Mouse (Mus musculus): Measurements from ENCODE around the gene Fras1.

Fras1 gene

DNA sequence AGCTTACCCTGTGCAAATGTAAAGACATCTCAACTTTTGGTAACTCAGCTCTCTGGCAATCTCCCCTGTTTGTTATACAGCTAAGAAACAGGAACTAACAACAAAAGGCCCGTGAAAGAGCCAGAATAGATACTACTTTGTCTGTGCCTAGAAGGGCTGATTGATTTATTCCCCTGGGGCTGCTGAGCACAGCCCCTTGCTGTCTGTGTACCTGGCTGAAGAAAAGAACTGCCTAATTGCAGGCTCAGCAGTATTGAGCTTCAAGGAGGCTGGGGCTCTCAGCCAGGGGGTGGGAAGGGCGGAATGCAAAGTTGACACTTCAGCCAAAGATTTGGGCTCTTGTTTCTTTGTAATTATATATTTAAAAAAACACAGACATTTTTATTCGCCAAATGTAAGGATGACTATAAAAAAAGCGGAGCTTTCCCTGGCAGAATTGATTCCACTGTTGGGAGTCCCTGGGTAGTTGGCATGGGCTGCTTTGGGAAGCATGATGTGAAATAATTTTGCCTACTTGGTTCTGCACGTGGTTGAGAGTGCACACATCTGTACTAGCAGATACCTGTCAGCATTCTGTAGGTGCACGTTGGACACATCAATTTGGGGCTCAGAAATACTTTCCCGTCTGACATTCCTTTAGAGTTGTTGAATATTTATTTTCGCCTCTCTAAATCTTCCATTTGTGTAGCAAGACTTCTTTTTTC, 31.5 kb downstream of the Fras1 start:
- no peak for DNase-seq

DNA sequence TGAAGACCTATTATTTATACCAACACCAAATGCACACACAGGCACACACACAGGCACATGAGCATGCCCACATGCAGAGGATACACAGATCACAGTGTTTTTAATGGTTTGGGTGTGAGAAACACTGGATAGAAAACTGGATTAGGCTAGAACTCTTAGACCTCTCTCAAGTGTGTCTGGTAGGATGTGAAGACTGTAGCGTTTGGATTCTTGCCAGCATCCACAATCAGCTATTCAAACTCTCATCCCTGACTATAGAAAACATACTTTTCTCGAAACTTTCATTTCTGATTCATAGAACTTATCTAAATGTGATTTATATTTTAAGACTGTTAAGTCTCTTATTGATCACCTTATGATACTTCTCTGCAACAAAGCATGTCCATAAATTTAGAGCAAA, 34.5 kb downstream of the Fras1 start:
- DNase-seq: no peak

DNA sequence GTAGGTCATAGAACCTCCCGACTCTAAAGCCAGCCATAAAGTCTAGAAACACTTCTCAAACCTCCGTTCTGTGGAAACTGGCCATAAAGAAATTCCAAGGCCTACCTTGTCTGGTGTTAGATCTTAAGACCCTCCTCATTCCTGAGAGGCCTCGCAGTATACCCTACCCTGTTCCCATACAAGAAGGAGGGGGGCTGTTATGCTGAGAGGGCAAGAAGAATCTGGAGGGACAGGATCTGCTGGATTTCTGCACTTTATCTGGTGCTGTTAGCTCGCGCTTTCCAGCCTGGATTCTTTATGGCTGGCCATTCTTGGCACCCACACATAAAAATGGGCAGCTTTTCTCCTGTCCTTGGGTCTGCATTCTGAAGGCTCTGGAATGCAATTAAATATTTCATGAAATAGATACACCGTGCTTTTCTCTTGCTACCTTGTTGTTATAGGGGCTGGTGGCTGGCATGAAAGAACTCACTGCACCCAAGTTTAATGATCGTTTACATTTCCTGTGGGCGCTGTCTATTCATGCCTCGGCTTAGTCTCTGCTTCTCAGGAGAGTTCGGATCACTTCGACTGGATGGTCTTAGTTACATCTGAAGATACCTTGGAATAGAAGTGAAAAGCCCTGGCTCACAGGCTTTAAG, 39.1 kb downstream of the Fras1 start:
- DNase-seq: no peak

DNA sequence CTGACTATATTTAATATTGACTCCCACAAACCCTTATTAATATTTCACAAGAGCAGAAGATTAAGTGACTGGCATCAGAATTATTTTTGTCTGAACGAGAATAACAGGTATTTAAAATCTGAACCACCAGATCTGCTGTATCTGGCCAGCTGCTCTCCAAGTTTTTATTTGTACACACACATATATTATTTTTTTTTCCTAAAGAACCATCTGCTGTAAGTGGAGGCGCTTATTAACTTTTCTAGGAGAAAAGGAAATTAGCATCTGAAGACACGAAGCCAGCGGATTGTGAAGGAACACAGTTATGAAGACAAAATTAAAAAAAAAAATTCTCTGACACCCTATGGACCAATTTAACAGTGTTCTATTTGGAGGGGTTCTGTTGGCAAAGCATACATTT, 43.4 kb downstream of the Fras1 start:
- no peak for DNase-seq

DNA sequence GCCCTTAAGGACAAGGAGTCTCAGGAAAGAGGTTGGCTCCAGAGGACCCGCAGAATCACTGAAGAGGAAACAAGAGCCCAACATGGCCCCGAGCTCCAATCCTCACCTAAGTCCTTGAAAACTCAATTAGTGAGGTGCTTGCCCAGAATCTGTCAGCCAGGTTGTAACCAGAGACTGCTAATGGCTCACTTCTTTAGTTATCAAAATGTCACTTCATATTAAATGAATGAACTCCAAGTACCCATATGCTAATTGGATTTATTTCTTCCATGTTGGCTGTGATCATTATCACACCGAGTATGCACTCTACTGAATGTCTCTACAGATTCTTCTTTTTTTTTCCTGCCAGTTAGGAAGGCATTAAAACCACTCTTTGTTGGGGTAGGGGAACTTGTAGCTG, 47.8 kb downstream of the Fras1 start:
- DNase-seq: no peak

DNA sequence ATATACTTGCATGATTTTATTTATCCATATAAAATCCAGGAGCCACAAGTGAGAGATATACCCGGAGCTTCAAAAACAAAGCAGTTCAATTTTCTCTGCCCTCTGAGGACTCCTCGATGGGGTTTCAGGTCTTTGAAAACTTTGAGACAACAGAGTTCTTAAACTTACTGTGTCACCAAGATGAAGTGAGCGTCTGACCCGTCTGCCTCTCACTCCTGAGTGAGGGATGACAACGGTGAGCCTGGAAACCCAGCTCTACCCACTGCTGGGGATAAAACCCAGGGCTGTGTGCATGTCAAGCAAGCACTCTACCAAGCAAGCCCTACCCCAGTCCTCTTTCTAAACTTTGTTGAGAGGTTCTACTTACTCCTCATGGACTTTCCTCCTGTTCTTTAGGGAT, 49.0 kb downstream of the Fras1 start:
- no peak for DNase-seq

DNA sequence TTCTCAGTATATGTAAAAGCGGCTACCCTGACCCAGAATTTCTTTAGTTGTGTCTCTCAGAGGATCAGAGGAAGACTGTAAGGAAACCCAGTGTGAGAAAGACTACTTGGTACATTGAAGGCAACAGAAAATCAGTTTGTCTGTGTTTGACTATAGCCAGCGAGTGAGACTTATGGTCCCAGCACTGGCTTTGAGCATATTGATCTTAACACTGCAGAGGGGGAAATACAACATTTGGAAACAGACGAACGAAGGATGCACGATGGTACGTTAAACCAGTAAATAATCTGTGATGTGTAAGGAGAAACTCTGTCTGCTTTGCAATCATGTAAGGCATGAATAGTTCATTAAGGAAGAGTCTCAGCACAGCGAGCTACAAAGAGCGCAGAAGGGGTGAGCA, 51.6 kb downstream of the Fras1 start:
- DNase-seq: no peak

DNA sequence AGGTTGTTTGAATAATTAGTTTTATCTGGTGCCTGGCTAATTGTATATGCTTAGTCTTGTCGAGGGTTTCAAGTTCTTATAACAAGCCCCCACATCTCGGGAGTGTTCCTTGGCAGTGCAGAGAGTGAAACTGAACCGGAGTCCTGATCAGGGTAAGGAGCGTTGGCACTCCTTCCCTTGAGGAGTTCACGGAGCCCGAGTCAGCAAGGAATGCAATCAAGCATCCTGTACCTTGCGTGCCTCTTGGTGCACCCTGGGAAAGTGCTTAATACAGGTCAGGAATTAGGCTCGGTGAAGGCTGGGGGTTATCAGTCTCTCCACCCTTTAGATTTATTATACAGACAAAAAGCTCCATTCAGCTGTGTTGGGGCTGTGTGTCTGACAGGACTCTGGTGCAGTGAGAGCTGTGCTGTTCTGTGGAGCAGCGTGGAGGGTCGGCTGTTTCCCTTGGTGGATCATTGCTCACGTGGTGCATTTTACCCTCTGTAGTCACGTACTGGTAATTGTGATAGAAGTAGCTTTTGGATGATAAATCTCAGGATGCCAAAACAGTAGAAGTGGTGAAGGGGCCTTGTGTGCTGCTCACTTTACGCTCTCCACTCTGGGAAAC, 55.9 kb downstream of the Fras1 start:
- DNase-seq: no peak

DNA sequence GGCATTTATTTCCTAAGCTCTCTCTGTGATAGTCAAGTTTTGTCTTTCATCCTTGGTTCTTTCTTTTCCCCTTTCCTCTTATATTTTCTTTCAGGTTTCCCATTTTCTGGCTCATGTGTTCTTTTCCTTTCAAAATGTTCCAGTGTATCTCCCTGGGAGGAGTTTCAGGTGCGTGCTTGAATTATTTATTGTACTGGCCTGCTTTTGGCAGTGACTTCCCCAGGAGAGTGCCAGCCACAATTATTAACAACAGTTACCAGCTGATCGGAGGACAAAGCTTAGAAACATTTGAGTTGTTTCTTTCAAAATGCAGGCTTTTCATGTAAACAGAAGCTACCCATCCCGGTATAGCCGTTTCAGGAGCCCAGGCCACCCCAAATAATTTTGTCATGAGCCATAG, 64.1 kb downstream of the Fras1 start:
- no peak for DNase-seq

DNA sequence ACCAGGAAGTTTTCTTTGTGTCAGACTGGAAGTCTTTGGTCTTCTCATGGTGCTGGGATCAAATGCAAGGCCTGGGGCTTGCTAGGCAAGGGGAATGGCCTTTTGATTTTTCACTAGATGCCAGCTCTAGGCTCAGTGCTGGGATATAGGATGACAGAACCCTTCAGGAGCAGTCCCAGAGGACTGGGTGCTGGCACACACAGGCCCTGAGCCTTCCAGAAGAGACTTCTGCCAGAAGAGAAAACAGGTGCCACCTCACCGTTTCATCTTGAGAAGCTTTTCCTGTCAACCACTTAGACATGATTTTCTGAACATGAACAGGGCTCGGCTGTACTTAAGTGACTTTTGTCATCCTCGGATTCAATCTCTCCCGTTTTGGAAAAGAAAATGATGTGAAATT, 66.1 kb downstream of the Fras1 start:
- no peak for DNase-seq

DNA sequence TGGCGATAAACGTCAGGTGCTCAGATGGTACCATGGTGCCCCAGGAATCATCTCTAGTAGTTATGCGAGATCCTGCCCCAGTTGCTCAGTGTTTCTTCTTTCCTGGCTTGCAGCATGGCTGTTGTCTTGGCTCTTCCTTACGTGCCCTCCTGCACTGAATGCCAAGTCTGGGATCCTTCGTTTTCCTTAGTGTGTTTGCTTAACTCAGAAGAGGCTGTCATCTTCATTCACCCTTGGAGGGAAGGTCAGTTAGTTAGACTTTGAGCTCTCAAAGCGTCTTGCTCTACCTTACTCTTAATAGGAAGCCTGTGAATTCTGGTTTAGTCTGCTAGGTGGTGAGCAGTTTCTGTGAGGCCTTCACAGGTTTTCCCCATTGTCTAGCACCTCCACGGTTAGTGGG, 73.7 kb downstream of the Fras1 start:
- DNase-seq: no peak

DNA sequence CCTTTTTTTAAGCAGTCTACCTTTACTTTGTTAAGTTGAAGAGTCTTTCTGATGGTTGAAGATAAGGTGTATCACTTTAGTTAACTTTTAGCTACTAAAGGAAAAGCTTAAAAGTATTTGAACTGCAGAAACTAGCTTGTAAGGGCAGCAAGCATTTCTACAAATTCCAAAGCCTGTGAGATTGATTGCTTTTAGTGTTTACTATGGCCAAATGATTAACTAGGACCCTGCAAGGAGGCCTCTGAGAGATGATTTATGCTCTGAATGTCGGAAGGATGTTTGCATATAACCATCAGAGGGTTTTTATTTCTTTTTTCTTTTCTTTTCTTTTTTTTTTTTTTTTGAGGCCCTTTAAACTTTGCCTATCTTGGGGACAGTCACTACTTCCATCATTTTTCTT, 78.3 kb downstream of the Fras1 start:
- DNase-seq: no peak

DNA sequence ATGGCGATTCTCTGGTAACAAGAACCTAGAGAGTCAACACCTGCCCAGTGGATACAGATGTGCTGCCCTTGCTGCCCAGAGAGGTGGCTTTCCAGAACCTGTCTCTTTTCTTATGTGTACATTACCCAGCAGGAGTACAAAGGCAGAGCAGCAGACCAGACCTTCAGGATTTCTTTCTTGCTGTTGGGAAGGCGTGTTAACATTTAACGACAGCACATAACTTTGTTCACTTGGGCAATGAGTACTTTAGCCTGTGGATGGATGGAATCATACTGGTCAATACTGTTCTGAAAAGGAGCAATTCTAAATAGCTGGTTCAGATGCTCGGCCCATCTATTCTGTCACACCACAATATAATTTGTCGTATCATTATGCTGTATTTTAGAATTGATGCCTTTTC, 79.6 kb downstream of the Fras1 start:
- DNase-seq: no peak

DNA sequence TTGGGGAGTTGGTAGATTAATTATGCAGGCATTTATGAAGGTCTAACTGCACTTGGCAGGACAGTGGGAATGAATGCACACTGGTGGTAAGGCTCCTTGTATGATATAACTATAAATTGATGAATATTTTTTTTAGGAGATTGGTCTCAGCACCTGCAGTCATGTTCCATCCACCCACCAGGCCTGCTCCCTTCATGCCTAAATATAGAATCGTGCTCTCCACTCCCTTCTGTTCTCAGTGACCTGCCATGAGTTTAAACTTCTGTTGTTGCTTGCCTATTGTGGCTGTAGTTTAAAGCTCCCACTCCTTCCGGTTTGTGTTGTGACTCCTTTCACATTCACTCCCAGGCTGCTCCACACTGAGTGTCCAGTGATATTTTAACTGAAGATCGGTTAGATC, 80.7 kb downstream of the Fras1 start:
- DNase-seq: no peak

DNA sequence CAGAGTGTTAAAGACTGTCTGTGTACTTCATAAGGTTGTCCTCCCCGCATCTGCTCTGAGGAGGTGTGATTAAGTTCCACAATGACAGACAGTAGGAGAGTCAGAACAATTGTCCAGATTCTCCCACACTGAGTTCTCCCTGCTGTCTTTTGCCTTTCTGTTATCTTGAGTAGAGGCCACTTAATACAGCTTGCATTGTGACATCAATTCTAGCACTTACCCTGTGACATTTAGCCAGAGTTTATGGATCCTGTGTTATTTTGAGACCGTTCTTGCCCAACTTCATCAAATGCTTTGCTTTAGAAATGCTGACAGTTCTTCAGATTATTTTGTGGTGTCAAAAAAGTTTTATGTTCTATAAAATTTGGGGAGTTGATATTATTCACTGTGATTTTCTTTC, 81.5 kb downstream of the Fras1 start:
- no peak for DNase-seq

DNA sequence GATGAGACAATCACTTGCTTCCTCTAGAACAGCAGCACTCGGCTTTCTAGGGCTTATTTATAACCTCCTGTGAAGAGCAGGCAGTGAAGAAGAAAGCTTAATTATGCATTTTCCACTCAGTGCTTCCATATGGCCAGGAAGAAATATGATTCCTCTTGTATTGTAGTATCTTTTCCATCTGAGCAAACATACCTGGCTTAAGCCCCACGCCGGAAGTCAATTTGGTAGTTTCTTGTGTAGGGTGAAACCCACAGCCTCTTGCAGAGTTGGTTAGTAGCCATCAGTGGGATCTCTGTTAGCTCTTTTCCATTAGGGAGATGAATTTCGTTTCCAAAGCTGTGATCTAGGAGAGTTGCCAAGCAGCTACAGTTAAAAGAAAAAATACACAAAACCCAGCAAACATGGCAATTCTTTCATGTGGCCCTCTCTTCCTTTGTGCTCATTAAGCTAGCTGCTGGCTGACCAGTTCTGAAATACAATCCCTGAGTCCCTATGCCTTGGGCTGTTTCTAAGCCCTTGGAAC, 83.7 kb downstream of the Fras1 start:
- no peak for DNase-seq

DNA sequence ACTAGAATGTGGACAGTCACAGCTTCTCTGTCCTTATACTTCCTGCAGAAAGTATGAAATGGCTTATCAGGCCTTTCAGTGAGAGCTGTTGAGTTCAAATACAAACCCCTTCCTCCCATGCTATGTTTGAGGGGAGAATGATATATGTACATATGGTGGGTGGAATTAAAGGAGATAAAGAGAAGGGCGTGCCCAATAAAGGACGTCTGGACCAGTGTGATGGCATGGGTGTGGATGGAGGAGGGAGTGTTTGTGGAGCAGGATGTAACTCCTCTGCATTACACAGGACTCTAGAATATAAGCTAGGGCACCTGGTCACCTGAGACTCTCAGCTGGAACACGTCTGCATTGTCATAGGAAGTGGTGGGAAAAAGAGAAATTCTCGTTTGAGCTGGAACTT, 85.8 kb downstream of the Fras1 start:
- DNase-seq: no peak

DNA sequence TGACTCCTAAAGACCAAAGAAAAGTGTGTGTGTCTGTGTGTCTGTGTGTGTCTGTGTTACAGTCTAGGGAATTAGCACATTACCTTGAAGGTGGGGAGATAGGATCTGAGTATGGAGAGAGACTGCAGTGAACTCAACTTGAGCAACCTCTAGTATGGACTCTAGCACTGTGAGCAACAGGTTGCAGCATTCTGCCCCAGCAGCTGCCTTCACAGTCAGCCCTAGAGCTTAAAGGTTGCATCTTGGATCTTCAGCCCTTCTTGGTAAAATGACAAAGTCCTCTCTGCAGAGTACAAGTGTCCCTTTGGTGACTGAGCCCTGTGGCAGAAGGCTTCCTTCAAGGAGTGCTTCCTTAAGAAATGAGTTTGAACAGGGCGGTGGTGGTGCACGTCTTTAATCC, 88.4 kb downstream of the Fras1 start:
- DNase-seq: no peak

DNA sequence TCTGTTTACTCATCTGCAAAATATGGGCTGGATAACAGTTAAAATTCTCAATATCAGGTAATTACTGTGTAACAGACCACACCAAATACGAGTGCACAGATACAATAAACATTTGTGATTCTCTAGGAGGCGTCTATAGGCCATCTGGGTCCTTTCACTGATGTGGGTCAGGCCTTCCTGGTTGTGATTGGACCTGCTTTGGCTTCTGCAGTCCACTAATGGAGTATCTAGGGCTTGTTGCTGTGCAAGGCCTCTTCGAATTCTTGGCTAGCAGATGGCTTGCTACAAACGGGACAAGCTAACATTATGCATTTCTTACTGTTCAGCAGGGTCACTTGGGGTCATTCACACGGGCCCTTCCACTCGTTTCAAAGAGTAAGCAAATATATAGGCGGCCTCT, 92.7 kb downstream of the Fras1 start:
- DNase-seq: no peak

DNA sequence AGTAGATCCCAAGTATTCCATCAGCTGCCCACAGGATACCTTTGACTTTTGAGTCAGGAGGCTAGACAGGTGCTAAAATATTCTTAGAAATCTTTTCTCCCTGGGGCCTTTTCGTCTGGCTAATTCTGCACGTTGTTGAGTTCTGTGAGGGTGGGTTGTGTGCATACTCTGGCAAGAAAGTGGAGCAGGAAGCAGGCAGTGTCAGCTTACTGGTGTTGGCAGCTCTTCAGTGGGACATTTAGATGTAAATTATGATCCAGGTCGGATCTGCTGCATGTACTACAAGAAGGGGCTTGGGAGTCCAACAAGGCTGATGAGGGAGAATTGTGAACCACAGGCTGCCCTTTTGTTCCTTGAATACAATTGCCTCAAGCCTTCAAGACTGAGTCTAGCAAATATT, 98.2 kb downstream of the Fras1 start:
- no peak for DNase-seq

DNA sequence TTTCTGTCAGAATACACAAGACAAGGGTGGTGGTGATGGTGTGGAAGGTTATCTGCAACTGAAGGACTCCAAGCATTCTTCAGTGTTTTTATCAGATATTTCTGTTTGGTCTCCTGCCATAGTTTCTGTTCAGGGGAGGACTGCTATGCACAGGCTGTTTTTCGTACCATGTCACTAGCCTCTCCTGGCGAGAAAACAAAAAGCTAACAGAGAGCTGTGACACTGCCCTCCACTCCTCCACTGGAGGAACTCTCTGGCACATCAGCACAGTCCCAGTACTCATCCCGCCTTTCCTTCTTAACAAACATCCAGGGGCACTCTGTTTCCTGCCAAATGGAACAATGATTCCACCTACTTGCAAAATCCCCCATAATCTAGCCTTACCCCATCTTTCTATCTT, 101.7 kb downstream of the Fras1 start:
- no peak for DNase-seq

DNA sequence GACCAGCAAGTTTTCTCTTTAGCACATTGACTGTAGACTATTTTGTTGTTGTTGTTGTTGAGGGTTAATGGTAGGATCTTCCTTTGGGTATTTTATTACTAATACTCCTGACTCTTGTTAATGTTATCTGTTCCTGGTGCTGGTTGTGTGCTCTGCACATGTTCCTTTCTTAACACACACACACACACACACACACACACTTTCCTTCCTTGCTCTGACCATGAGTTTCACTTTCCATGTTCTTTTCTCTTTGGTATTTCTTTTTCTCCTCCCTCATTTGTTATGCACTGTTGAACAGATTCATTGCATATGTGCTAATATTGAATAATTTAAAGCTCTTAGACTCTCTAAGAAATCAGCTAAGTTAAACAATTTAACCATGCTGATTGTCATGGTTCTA, 105.2 kb downstream of the Fras1 start:
- no peak for DNase-seq

DNA sequence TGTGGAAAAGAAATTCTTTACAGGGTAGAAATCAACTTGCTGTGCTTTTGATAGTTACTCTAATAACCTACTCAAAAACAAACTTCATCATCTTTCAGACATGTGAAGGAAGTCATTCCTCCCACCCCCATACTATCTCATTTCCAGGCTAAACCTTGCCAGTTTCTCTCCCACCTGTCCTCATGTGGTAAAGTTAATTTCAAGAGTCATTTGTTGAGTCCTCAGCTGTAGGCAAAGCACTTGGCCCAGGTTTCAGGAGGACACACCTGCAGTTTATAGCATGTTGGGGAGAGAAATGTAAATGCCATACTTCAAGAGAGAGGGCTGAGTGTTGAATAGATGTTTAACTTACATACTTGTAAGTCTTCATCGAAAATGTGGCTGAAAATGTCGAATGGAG, 107.4 kb downstream of the Fras1 start:
- no peak for DNase-seq

DNA sequence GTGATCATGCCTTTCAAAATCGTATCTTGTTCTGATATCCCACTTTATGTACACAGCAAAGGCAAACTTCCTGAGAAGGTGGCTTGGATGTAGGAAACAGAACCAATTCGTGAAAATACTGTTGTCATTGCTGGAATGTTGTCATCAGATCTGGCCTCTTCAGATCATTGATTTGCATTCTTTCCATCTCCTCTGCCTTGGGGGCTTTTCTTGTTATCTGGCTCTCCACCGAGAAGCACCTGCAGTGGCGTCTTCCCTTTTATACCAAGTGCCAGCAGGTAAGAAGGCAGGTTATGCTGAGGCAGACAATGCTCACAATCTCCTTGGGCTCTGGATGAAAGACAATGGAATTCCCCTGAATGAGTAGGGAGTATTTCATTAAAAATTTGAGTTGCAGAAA, 108.3 kb downstream of the Fras1 start:
- no peak for DNase-seq

DNA sequence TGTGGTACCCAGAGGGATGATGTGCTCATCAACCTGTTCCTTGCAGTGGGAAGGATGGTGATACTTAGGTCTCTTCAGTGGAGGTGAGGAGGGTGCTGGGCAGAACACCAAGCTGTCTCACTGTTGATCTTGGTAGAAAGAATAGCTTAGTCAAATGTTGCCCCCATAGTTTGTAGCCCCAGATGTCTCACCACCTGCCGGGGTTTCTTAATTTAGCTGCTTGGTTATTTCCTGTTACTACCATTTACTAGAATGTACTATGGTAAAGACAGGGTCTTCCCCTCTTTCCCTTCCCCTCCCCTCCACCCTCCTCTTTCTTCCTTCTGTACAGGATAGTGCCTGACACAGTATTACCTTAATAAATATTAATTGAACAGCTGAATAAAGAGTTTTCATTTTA, 118.7 kb downstream of the Fras1 start:
- DNase-seq: no peak

All from cerebellum, adult 8-10 months (tissue).